Mouse (Mus musculus) kidney, adult 9 months (tissue): Measurements from ENCODE around the gene Gpsm1.

ENCODE experiments used
- DNase-seq: peaks from one replicate; pipeline ENCODE4 v3.0.0; 2022

Gpsm1 gene

GRCm38 (mm10) chr2:26313394-26313793 is 1.9 kb upstream of the Gpsm1 start:
- DNase-seq, result no peak

- peak; percentile 40 for DNase-seq
Measured at GRCm38 (mm10) chr2:26314281-26315071, 839 bp upstream of the Gpsm1 start.

- peak; percentile 55 for DNase-seq
Measured at GRCm38 (mm10) chr2:26315925-26316311, 603 bp downstream of the Gpsm1 start.

- no peak for DNase-seq
Measured at GRCm38 (mm10) chr2:26316576-26317246, 1.4 kb downstream of the Gpsm1 start.

- DNase-seq, result no peak
Measured at GRCm38 (mm10) chr2:26317371-26317770, 2.1 kb downstream of the Gpsm1 start.

- DNase-seq, result no peak
Measured at GRCm38 (mm10) chr2:26317991-26318672, 2.8 kb downstream of the Gpsm1 start.

GRCm38 (mm10) chr2:26319109-26319508 is 3.8 kb downstream of the Gpsm1 start:
- DNase-seq, result no peak

- DNase-seq, result no peak
Measured at GRCm38 (mm10) chr2:26319519-26320244, 4.4 kb downstream of the Gpsm1 start.

- no peak for DNase-seq
Measured at GRCm38 (mm10) chr2:26320245-26321185, 5.2 kb downstream of the Gpsm1 start.

GRCm38 (mm10) chr2:26323589-26324325 is 8.4 kb downstream of the Gpsm1 start:
- no peak for DNase-seq

- peak; percentile 61 for DNase-seq
Measured at GRCm38 (mm10) chr2:26324917-26325316, 9.6 kb downstream of the Gpsm1 start.

GRCm38 (mm10) chr2:26325386-26326181 is 10.3 kb downstream of the Gpsm1 start:
- peak; percentile 62 for DNase-seq

GRCm38 (mm10) chr2:26327852-26328251 is 12.5 kb downstream of the Gpsm1 start:
- DNase-seq, result no peak

- DNase-seq, result no peak
Measured at GRCm38 (mm10) chr2:26329402-26329801, 14.1 kb downstream of the Gpsm1 start.

GRCm38 (mm10) chr2:26330056-26330468 is 14.7 kb downstream of the Gpsm1 start:
- DNase-seq, result no peak

GRCm38 (mm10) chr2:26330702-26331101 is 15.4 kb downstream of the Gpsm1 start:
- no peak for DNase-seq

GRCm38 (mm10) chr2:26338302-26339203 is 23.2 kb downstream of the Gpsm1 start:
- DNase-seq, result no peak

GRCm38 (mm10) chr2:26339204-26339551 is 23.9 kb downstream of the Gpsm1 start:
- no peak for DNase-seq

GRCm38 (mm10) chr2:26341510-26341981 is 26.2 kb downstream of the Gpsm1 start:
- no peak for DNase-seq
